Mouse (Mus musculus) heart, postnatal 0 days (tissue): Measurements from ENCODE around the gene Zfp365. TPM values are rescaled to one million over a fixed set of nuclear protein-coding genes. Genes with fewer than 3 reads are reported as not detected.

Experiments
- ATAC-seq: fragments of 200-750 bp; cut with Nextera tagmentation; 2 replicates; pipeline ENCODE4 v1.8.0; 2017; ENCODE audit warnings: low read depth, moderate number of reproducible peaks, moderate library complexity; ENCODE audit not compliant: insufficient read depth
- DNase-seq: peaks from one replicate; pipeline ENCODE4 v3.0.0-alpha.2; 2016; ENCODE audit warnings: low spot score
- H3K27ac ChIP-seq: fragments of 300-500 bp; sonication (generic); 2 replicates; pipeline ENCODE4 v1.5.1; 2014; ENCODE audit warnings: low read depth, mild to moderate bottlenecking
- H3K27me3 ChIP-seq: fragments of 300-500 bp; sonication (generic); 2 replicates; pipeline ENCODE4 v1.6.1; 2014; ENCODE audit warnings: low read length, mixed read lengths; ENCODE audit not compliant: control insufficient read depth, insufficient read depth
- H3K36me3 ChIP-seq: fragments of 300-500 bp; sonication (generic); replicated peaks from 2 replicates; pipeline ENCODE4 v1.6.1; 2014; ENCODE audit warnings: low read length, mixed read lengths; ENCODE audit not compliant: control insufficient read depth, insufficient read depth
- H3K4me1 ChIP-seq: fragments of 300-500 bp; sonication (generic); 2 replicates; pipeline ENCODE4 v1.6.1; 2014; ENCODE audit warnings: antibody characterized with exemption; ENCODE audit not compliant: control insufficient read depth, insufficient read depth
- H3K4me2 ChIP-seq: fragments of 300-500 bp; sonication (generic); 2 replicates; pipeline ENCODE4 v1.6.1; 2014; ENCODE audit warnings: low read depth, mild to moderate bottlenecking, low read length, moderate library complexity
- H3K4me3 ChIP-seq: fragments of 300-500 bp; sonication (generic); 2 replicates; pipeline ENCODE4 v1.5.1; 2014; ENCODE audit warnings: low read depth, low read length
- H3K9ac ChIP-seq: fragments of 300-500 bp; sonication (generic); replicated peaks from 2 replicates; pipeline ENCODE4 v1.6.1; 2014; ENCODE audit warnings: low read depth, low read length, mixed read lengths
- H3K9me3 ChIP-seq: fragments of 300-500 bp; sonication (generic); replicated peaks from 2 replicates; pipeline ENCODE4 v1.6.1; 2016; ENCODE audit warnings: low read length; ENCODE audit not compliant: control insufficient read depth
- CTCF ChIP-seq: IDR thresholded peaks from 2 replicates; pipeline ENCODE4 v1.5.1; 2016; ENCODE audit warnings: antibody characterized with exemption, control low read depth, low read depth
- EP300 ChIP-seq: IDR thresholded peaks from 2 replicates; pipeline ENCODE4 v1.6.1; 2016; ENCODE audit warnings: antibody characterized with exemption, low read depth
- WGBS: fragments of 180-500 bp; shearing (Covaris S2); extraction: QIAGEN DNeasy Blood & Tissue Kit; methylation state at CpG from one replicate; pipeline ENCODE4 v1.1.7; 2014; 5-methylcytosine and 5-hydroxymethylcytosine counted together
- polyA plus RNA-seq: library from polyadenylated mRNA; unstranded; fragments of >200 nt; fragmentation: Nextera tagmentation; extraction: Ambion mirVana; gene quantifications from 2 replicates; pipeline ENCODE4 v1.2.1, GENCODE M21; 2015
- total RNA-seq: library from RNA; depleted of rRNA; stranded (reverse); fragments of >200 nt; gene quantifications from 2 replicates; pipeline ENCODE4 v1.2.3, GENCODE M21; 2014; ENCODE audit warnings: low replicate concordance

Gene Zfp365
- total and polyA plus RNA-seq, 2 experiments from 2014 or later, result 0.37 TPM; not detected in 1

DNA sequence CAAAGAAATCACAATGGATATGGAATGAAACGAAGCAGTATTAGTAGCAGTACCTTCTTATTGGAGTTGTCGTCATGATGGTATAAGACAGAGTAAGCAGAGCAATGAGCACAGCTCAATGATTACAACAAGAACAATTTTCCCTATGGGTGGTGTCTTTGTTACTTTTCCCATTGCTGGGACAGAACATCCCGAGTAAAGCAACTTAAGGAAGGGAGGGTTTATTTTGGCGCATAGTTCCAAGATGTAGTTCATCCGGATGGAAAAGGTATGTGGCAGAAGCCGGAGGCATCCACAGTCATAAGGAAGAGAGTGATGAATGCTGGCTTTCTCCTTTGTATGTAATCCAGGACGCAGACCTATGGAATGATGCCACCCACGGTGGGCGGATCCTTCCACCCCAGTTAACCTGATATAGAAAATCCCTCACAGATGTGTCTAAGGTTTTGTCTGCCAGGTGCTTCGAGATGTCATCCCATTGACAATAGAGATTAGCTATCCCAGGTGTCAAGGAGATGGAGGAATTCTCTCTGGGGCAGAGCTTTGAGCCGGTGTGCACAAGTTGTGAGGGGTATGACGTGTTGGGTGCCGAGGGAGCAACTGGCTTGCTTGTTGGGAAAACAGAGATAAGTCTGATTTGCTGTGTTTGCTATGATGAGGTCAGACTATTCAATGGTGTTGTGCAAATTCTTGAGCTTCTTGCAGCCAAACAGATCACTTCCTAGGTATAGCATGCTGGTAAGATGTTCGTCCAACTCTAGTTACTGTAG, 55.5 kb downstream of the Zfp365 start:
- no peak overlapping the region for H3K4me3 ChIP-seq
- H3K4me1 ChIP-seq, result 0 out of 2 replicates have a peak, but pooled peaks cover 6% of the 10 kb centered on the region
- no peaks in the 10 kb centered on the region for H3K36me3 ChIP-seq
- H3K9me3 ChIP-seq, result no peaks in the 10 kb centered on the region
- DNase-seq (no peak), ATAC-seq (no peak)
- H3K9ac ChIP-seq, result no peak overlapping the region
- H3K4me2 ChIP-seq, result no peak overlapping the region
- H3K27me3 ChIP-seq, result no peaks in the 10 kb centered on the region
- no peak overlapping the region for H3K27ac ChIP-seq
- no peak for TF ChIP-seq EP300
- TF ChIP-seq CTCF, result no peak
- WGBS, result 87% methylated on average over 14 of the region's 14 CpGs

DNA sequence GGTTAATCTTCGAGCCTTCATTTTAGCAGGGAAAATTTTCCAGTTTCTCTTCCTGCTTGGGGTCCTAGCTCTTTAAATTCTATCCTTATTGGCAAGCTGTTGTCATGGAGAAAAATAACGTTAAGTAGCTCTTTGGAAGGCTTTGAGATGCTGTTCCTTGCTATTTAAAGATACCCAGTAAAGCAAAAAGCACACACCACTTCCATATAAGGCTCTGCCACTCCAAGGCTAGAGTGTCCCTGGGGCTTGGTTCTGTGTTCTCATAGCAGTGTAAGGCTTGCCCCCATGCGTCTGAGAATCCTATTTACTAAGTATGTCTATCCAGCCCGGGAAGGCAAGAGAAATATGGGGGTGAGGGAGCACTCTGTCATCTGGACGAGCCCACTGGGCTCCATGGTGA, 56.7 kb downstream of the Zfp365 start:
- TF ChIP-seq EP300, result no peak
- TF ChIP-seq CTCF, result no peak
- Histone ChIP-seq H3K9me3 (no peaks in the 10 kb centered on the region), H3K4me3 (no peak overlapping the region), H3K27me3 (no peaks in the 10 kb centered on the region), H3K4me1 (0 out of 2 replicates have a peak, but pooled peaks cover 6% of the 10 kb centered on the region), H3K36me3 (no peaks in the 10 kb centered on the region), H3K27ac (no peak overlapping the region), H3K4me2 (no peak overlapping the region), H3K9ac (no peak overlapping the region)
- ATAC-seq (no peak), DNase-seq (peak; percentile 26)
- WGBS, result 34% methylated on average over 5 of the region's 5 CpGs

DNA sequence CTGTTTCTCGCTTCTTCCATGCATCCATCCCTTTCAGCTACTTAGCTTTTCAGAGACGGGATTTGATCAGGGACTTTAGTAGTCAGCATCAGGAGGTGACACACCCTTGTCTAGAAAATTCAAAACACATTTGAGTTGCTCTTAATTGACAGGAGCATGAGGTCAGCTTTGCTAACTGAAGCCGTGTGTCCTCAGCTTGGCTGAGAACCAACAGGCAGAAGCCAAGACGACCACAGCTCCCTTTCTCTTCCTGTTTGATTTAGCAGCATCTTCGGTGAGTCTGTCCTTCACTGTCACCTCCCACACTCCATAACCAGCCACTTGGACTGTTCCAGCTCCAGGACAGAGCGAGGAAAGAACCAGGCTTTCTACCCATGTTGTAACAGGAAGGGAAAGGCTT, 60.1 kb downstream of the Zfp365 start:
- H3K4me2 ChIP-seq, result no peak overlapping the region
- DNase-seq, result no peak
- H3K9me3 ChIP-seq, result no peaks in the 10 kb centered on the region
- no peaks in the 10 kb centered on the region for H3K27me3 ChIP-seq
- 0 out of 2 replicates have a peak, but pooled peaks cover 6% of the 10 kb centered on the region for H3K4me1 ChIP-seq
- no peak overlapping the region for H3K9ac ChIP-seq
- TF ChIP-seq CTCF (no peak), EP300 (no peak)
- H3K4me3 ChIP-seq, result no peak overlapping the region
- no peak for ATAC-seq
- WGBS, result 49% methylated on average over 6 of the region's 6 CpGs
- no peaks in the 10 kb centered on the region for H3K36me3 ChIP-seq
- no peak overlapping the region for H3K27ac ChIP-seq

DNA sequence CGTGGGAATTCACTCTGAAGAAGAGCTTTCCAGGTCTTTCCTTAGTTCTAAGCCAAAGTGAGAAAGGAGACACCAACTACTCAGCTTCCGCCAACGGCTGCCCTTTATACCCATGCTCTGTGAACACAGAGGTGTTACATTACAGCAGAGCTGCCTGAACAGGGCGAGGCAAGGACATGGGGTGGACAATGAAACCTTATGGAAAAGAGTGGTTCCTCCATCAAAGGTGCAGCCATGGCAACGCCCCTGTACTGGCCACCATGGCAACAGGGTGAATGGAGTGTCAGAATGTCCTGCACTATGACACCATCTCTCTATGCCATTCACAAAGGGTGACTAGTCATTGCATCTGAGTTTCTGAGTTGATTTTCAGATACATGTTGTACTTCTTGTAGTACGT, 61.4 kb downstream of the Zfp365 start:
- H3K4me1 ChIP-seq, result 0 out of 2 replicates have a peak, but pooled peaks cover 6% of the 10 kb centered on the region
- H3K27me3 ChIP-seq, result no peaks in the 10 kb centered on the region
- no peak overlapping the region for H3K4me3 ChIP-seq
- no peak for TF ChIP-seq EP300
- no peak for TF ChIP-seq CTCF
- no peaks in the 10 kb centered on the region for H3K9me3 ChIP-seq
- WGBS, result 75% methylated on average over 6 of the region's 6 CpGs
- ATAC-seq (no peak), DNase-seq (no peak)
- H3K27ac ChIP-seq, result no peak overlapping the region
- H3K4me2 ChIP-seq, result no peak overlapping the region
- no peaks in the 10 kb centered on the region for H3K36me3 ChIP-seq
- no peak overlapping the region for H3K9ac ChIP-seq

DNA sequence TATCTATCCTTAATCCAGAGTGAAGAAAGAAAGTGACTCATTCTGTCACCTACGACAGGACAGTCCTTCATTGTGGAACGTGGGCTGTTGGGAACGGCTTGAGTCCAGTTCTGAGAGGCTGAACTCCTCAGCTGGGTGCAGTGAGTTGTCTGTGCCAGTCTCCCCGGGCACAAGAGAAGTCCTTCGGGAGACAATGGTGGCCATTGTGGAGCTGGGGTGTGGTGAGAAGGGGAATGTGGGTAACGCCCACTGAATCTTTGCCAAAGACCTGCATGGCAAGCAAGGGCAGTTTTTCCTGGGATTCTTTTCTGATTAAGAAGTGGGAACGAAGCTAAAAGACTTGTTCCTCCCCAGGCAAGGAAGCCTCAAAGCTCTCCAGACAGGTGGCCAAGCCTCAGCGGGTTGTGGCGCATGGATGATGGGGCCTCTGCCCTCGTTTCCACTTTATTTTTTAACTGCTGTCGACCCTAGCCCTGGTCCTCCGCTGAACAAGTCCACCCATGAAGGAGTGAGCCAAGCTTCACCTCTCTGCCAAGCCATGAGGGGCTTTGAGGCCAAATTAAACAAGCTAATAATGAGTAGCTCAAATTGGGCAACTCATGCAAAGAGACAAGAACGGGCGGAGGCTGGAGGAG, 66.3 kb downstream of the Zfp365 start:
- Histone ChIP-seq H3K27ac (no peak overlapping the region), H3K9ac (no peak overlapping the region), H3K4me2 (no peak overlapping the region), H3K9me3 (no peaks in the 10 kb centered on the region), H3K36me3 (no peaks in the 10 kb centered on the region), H3K4me1 (no peaks in the 10 kb centered on the region), H3K4me3 (no peak overlapping the region), H3K27me3 (no peaks in the 10 kb centered on the region)
- ATAC-seq (no peak), DNase-seq (no peak)
- whole genome bisulfite sequencing, result 69% methylated on average over 14 of the region's 14 CpGs
- no peak for TF ChIP-seq CTCF
- TF ChIP-seq EP300, result no peak
